Mouse (Mus musculus) CH12.LX (cell line): ENCODE results near the gene Camp.

Experiments
- CTCF ChIP-seq, 2 experiments: IDR thresholded peaks in 1 of 2; conservative IDR thresholded peaks in 1 of 2; 2 replicates each; pipeline ENCODE4 v1.5.1; 2011 to 2012; ENCODE audit warnings: low read depth in 2 of 2, low read length in 2 of 2, improper control_type of control experiment in 1 of 2, inconsistent platforms in 1 of 2, mild to moderate bottlenecking in 1 of 2, moderate library complexity in 1 of 2
- E2F4 ChIP-seq: IDR thresholded peaks from 2 replicates; pipeline ENCODE4 v1.6.1; 2011; ENCODE audit warnings: low read depth, low read length, improper control_type of control experiment; ENCODE audit not compliant: insufficient replicate concordance
- ELF1 ChIP-seq: IDR thresholded peaks from 2 replicates; pipeline ENCODE4 v1.6.1; 2014; ENCODE audit warnings: low read depth, mild to moderate bottlenecking, inconsistent platforms, low read length, improper control_type of control experiment
- EP300 ChIP-seq: IDR thresholded peaks from 2 replicates; pipeline ENCODE4 v1.6.1; 2011; ENCODE audit warnings: low read length, improper control_type of control experiment
- ETS1 ChIP-seq: conservative IDR thresholded peaks from 2 replicates; pipeline ENCODE4 v1.6.1; 2012; ENCODE audit warnings: low read depth, mild to moderate bottlenecking, inconsistent platforms, low read length, improper control_type of control experiment, moderate library complexity
- HCFC1 ChIP-seq: IDR thresholded peaks from 2 replicates; pipeline ENCODE4 v1.6.1; 2012; ENCODE audit warnings: low read depth, mild to moderate bottlenecking, inconsistent platforms, low read length, improper control_type of control experiment
- JUND ChIP-seq: conservative IDR thresholded peaks from 2 replicates; pipeline ENCODE4 v1.6.1; 2011; ENCODE audit warnings: low read depth, low read length, improper control_type of control experiment
- MAZ ChIP-seq: IDR thresholded peaks from 2 replicates; pipeline ENCODE4 v1.6.1; 2012; ENCODE audit warnings: low read depth, mild to moderate bottlenecking, inconsistent platforms, low read length, improper control_type of control experiment, moderate library complexity
- NRF1 ChIP-seq: IDR thresholded peaks from 2 replicates; pipeline ENCODE4 v1.6.1; 2014; ENCODE audit warnings: low read depth, mild to moderate bottlenecking, inconsistent platforms, low read length, improper control_type of control experiment, moderate library complexity
- POLR2A ChIP-seq: IDR thresholded peaks from 2 replicates; pipeline ENCODE4 v1.6.1; 2011; ENCODE audit warnings: low read depth, mild to moderate bottlenecking, improper control_type of control experiment, low read length
- TCF12 ChIP-seq: IDR thresholded peaks from 2 replicates; pipeline ENCODE4 v1.6.1; 2014; ENCODE audit warnings: low read depth, mild to moderate bottlenecking, inconsistent platforms, low read length, improper control_type of control experiment
- ZNF384 ChIP-seq: IDR thresholded peaks from 2 replicates; pipeline ENCODE4 v1.6.1; 2012; ENCODE audit warnings: low read depth, low read length, improper control_type of control experiment, inconsistent platforms

DNA sequence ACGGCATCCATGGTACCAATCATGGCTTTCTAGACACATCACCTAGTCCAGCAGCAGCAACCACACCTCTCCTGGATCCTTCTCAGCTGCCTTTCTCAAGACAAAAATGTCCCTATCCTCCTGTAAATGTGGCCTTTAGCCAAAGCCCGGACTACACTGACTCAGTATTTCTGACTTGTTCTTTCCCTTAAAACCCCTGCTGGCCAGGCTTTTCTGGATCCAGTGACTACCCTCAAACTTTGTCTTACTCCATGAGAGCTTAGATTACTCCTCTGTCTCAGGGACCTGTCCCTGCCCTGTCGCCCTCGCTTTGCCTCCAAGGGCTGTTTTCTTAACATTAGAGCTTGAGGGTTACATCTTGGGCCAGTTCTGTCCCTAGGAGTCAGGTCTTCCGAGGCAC lies 682 bp upstream of the Camp start:
- no peak for TF ChIP-seq CTCF (conservative IDR thresholded peaks at IDR 0.05 in 1 of 2, IDR thresholded peaks at IDR 0.05 in 1 of 2; ENCODE audit: low read depth in 2 of 2, low read length in 2 of 2)
- TF ChIP-seq POLR2A, result no peak
- no peak for TF ChIP-seq NRF1
- TF ChIP-seq HCFC1, result no peak
- no peak for TF ChIP-seq E2F4
- no peak for TF ChIP-seq TCF12
- TF ChIP-seq MAZ, result no peak
- no peak for TF ChIP-seq JUND
- no peak for TF ChIP-seq ZNF384
- no peak for TF ChIP-seq ETS1
- TF ChIP-seq EP300, result no peak
- no peak for TF ChIP-seq ELF1
